ENCODE assay signal across 13 mouse cellular contexts in the genomic region with DNA sequence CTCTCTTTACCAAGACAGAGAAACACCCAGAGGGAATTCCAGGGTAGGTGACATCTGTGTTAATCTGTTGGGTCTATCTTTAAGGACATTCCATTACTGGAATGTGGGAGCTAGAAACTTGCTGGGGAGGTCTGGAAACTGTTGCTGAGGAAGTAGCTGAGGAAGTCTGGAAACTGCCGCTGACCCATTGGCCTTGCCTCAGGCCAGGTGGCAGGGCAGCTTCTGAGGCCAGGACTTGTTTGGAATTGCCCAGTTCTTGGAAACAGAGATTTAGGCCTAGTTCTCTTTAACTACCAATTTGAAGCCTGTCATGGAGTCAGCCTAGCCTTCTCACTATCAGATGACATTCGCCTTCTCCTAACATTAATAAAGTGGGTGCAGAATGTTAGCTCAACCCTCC.
"Had no signal": no experiment of that assay in that cellular context is flagged by ENCODE, and none has a peak within 500 bp of the region (broad histone marks: within the 10 kb centered on the region; RNA-seq: fewer than 3 reads in every experiment).

No protein-coding gene starts in this region.

- H3K27ac ChIP-seq: liver, embryonic 15.5 days; macrophage; midbrain, embryonic 13.5 days; neural tube, embryonic 12.5 days had no signal

- H3K27me3 ChIP-seq: liver, embryonic 15.5 days had no signal

- H3K4me3 ChIP-seq: limb, embryonic 10.5 days; liver, embryonic 15.5 days; megakaryocyte, embryonic 14.5 days; midbrain, embryonic 13.5 days; neural tube, embryonic 12.5 days had no signal

- H3K9me3 ChIP-seq: limb, embryonic 10.5 days; liver, embryonic 15.5 days; megakaryocyte, embryonic 14.5 days; midbrain, embryonic 13.5 days; neural tube, embryonic 12.5 days had no signal

- H3K4me1 ChIP-seq: liver, embryonic 15.5 days had no signal

- H3K4me2 ChIP-seq: liver, embryonic 11.5 days; liver, embryonic 15.5 days; midbrain, embryonic 13.5 days had no signal

- DNase-seq: kidney, postnatal 10 days; kidney, postnatal 4 days; lung, adult 2 months; lung, postnatal 10 days; thymus, adult 2 months; thymus, postnatal 25 days had no signal

- H3K9ac ChIP-seq: liver, embryonic 15.5 days; midbrain, embryonic 13.5 days; neural tube, embryonic 12.5 days had no signal

- H3K36me3 ChIP-seq: limb, embryonic 10.5 days; liver, embryonic 15.5 days; midbrain, embryonic 13.5 days; neural tube, embryonic 12.5 days had no signal
